Mouse (Mus musculus) CH12F3 (cell line): Measurements from ENCODE around the gene Gm49395.

Experiments
- in situ Hi-C: fragments of 300-500 bp; cut with MboI; formaldehyde crosslinking; loops from 2 replicates; pipeline ENCODE4 v1.14.3; 2020; ENCODE audit warnings: low sequenced_read_pairs

Gene Gm49395

GRCm38 (mm10) chr13:115067324-115067967 is 34.3 kb downstream of the Gm49395 start:
- in situ Hi-C loops = no loop called here

DNA sequence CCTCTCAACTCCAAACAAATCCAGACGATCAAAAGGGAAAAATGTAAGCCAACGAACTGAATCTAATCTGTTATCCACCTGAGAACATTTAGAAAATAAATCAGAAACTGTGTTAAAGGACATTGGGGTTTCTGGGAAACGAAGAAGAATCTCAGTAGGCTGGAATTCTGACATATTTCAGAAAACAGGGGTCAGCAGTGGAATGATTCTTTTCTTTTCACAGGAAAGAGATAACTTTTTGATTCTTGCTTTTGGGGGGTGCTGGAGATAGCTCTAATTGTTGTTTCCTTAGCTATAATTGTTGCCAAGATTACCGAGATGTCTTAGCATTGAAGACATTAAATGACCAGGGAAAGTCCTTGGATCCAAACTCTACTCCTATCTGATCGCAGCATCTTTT is 44.2 kb downstream of the Gm49395 start:
- in situ Hi-C loops = no loop called here

DNA sequence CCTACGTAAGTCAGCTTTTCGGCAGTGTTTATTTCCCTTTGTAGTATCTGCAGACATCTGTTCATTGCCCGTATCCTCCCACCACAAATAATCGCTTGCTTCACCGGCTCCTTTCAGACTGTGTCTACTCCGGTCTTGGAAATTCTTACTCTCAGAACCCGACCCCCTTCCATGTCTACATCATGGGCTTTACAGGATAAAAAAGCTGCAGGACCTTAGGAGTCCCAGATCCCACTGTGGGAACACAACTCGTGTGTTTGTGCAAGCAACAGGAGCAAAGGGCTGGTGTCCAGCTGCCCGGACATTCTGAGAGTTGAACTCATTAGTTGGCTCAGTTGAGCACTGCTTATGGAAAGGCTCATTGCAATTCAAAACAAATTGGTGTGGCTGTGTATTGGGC is 46.9 kb downstream of the Gm49395 start:
- in situ Hi-C loops = no loop called here

DNA sequence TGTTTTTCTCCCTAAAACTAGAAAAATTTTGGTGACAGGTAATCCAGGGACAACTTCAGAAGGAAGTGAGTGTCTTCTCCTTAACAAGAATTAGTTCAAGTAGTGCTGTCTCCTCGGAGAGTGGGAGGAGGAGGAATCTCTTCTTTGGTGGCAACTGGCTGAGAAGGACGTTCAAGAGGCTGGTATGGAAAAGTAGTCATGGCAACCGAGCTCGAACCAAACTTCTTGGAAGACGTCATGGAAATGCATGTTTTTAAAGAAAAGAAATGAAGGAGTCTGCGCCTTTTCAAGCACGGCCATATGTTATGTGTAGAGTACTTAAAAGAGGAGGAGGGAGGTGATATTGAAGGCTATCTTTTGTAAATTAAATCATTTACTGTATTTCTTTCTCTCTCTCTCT is 49.2 kb downstream of the Gm49395 start:
- in situ Hi-C loops = no loop called here

GRCm38 (mm10) chr13:115050660-115051559 is 50.8 kb downstream of the Gm49395 start:
- in situ Hi-C loops = no loop called here

GRCm38 (mm10) chr13:115042652-115043051 is 59.1 kb downstream of the Gm49395 start:
- in situ Hi-C loops = no loop called here

DNA sequence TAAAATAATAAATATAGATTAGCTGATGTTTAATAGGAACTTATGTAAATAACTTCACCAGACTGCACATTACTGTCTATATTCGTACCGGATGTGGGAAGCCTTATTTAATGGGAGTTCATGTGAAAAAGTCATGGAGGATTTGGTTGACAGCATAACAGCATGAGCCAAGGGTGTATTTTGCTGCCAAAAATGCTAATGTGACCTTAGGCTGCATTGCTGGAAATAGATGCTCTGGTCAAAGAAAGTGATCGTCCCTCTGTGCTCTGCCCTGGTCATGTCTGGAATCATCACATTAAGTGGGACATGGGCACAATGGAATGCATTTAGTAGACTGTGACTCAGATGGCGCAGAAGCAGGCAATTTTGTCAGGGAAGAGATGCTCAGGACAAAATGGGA is 64.4 kb downstream of the Gm49395 start:
- in situ Hi-C loops = no loop called here

DNA sequence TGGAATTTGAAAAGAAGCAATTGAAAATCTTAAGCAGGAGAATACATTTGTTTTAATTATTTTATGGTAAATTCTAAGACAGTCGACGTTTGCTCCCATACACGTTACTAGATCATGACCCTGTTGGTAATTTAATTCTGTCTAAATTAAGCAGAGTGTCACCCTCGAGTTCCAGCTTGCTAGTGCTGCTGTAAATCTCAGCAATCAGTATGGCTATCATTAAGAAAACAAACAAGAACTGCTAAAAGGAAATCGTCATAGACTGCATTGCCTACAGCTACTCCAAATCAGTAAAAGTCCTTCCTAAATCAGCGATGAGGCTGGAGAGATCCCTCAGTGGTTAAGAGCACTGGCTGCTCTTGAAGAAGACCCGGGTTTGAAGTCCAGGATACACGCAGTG is 66.3 kb downstream of the Gm49395 start:
- in situ Hi-C loops = no loop called here

DNA sequence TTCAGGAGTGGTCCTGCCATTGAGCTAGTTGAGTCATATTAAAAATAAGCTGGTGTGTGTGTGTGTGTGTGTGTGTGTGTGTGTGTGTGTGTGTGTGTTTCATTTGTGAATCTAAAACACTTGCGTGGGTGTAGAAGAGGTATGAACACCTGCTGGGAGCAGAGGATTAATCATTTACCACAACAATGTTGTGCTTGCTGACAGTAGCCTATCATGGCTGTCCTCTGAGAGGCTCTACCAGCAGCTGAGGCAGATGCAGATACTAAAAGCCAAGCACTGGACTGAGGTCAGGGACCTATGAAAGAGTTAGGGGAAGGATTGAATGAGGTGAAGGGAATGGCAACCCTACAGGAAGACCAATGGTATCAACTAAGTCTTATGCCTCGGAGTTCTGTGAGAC is 68.6 kb downstream of the Gm49395 start:
- in situ Hi-C loops = no loop called here

DNA sequence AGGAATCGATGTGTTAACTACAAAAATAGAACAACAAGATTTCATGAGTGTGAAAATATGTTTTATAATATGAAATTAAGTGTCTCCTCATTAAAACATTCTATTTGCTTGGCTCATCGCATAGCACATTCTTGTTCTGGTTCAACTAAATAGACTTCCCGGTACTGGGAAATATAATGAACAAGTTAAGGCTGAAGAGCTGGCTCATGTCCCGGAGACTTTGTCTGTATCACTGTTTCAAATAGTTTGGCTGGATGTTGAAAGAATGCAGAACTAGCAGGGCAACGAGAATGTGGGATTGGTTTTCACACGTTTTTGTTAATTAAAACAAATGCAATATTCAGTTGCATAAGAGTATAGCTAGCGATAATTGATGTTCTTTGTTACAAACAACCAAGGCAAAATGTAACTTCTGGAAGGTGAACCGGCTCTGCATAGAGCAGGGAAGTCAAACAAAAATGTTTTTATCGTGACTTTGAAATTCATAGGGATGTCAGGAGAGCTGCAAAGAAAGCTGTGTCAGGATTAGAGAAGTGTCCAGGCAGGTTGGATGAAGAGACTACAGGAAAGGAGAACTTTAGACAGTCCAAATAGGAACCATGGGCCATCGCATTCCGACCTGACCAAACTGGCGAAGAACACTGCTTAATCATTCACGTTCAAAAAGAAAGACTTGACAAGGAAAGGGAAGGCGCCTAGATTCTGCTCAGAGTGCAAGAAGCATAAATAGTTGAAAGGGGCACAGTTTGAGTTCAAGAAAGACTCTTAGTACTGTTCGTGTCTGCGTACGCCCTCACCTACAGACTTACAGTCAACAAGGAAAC is 70.3 kb downstream of the Gm49395 start:
- in situ Hi-C loops = no loop called here

DNA sequence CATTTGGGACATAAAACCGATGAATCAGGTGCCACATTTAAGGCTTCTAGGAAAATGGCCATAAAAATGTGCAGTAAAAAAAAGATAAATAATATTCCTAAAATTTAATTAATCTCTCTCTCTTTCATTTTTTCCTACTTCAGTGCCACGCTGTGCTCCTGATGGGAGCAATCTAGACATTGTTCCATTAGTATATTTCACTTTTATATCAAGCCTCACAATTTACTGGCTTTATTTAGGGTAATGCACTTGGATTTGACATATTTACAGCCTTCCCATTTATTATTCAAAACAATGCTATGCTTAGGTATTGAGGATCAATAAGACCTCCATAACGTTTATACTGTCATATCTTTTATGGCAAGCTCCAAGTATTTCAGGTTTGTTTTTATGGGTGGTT is 76.3 kb downstream of the Gm49395 start:
- in situ Hi-C loops = no loop called here

- in situ Hi-C loops = no loop called here
These were observed 79.5 kb downstream of the Gm49395 start for GRCm38 (mm10) chr13:115022117-115022787.

GRCm38 (mm10) chr13:115021411-115021810 is 80.3 kb downstream of the Gm49395 start:
- in situ Hi-C loops = no loop called here

DNA sequence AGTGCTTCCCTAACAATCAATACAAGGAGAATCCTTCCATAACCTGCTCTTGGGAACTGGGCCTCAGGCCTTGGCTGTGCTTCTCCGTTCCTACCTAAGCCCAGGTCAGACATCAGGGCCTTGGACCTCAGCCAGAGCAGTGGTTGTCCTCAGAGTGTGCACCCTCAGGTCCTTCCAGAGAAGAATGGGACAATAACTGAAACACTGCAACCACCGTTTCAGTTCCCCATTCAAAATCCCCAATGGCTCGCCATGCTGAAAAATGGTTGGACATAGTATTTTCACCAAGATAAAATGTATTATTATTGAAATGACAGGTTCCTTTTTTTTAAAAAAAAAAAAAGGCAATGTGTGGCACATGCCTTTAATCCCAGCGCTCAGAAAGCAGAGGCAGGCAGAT is 81.0 kb downstream of the Gm49395 start:
- in situ Hi-C loops = no loop called here

- in situ Hi-C loops = no loop called here
These were observed 84.2 kb downstream of the Gm49395 start for GRCm38 (mm10) chr13:115017545-115017944.

DNA sequence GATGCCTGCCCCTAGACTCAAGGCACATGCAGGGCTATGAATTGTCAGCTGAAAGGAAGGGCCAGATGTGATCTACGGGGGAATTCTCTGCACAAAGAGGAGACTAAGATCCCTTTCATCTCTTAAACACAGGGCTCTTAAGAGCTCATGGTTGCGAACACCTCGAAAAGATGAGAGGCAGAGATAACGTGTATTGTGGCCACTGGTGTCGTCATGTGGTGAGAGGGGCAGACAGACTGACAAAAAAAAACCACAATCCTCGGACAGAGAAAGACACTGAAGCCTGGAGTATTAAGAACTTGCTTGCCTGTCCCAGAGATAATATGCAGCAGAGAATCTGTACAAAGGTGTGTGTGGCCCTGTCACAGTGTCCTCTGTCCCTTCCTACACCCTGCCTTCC is 90.2 kb downstream of the Gm49395 start:
- in situ Hi-C loops = no loop called here

DNA sequence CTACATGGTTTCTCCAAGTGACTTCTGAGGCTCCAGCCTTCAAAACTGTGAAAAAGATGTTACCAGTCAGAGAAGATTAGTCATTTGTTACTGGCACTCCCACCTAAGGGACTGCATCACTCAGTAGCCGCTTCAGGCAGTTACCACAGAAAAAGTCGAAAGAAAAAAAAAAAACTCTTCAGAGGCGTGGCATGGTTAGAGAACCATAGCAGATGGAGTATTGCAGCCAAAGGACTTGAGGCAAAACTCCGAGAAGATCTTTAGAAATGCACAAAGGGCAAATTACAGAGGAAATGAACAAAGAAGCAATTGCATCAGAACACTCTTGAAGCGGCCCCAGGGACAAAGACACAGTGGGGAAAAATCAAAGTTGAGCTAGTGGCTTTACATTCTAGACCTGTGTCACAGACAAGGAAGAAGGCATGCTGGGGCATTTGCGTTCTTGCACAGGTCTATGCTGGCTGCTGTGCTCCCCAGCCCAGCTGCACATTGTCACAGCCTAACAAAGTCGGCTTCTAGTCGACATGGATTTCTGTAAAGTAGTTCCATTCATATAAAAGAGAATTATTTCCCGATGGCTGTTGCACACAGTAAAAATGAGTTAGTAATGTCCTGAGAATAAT is 95.4 kb downstream of the Gm49395 start:
- in situ Hi-C loops = no loop called here

DNA sequence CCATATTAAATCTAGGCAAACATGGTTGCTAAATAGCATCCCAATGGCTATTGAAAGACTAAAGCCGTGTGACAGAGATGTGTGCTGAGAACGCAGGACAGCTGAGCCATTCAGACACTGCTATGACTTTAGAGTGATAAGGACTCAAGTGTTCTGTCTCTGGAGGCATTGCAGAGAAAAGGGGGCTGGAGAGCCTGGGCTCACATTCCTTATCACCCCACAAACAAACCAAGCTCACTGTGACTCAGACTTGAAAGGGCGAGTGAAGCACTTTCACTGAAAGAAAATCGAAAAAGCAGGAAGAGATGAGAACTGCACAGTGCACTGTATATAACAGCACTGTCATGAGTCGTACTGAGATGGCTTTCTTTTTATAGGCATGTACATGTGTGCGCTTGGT is 96.4 kb downstream of the Gm49395 start:
- in situ Hi-C loops = no loop called here

GRCm38 (mm10) chr13:115003444-115004053 is 98.2 kb downstream of the Gm49395 start:
- in situ Hi-C loops = no loop called here

DNA sequence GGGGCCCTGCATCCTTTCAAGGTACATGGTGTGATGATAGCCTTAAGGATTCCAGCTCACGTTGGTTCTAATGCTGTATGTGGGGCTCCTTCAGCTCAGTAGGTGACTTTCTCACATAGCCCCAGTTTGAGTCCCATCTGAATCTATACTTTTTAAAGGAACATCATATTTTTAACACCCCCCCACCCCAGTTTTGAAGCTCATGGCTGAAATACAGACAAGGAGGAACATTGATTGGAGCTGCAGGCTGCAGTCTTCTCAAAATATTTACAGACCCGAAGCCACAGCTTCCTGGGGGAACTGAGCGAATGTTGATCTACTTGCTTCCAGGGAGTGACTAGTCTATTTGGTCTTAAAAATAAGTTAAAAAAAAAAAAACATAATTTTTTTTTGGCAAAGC is 98.9 kb downstream of the Gm49395 start:
- in situ Hi-C loops = no loop called here
